In the genomic region with DNA sequence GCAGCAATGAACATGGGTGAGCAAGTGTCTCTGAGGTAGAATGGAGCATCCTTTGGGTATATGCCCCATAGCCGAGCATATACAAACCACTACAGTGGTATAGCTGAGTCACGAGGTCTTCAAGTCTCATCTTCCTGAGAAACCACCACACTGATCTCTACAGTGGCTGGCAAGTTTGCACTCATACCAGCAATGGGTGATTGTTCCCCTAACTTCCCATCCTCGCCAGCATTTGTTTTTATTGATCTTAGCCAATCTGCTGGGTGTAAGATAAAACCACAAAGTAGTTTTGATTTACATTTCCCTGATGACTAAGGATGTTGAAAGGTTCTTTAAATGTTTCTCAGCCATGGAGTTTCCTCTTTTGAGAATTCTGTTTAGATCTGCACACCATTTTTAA, we compare ENCODE assay signal across 15 mouse cellular contexts. TPM values are rescaled to one million over a fixed set of nuclear protein-coding genes. Genes with fewer than 3 reads are reported as not detected.
A peak's percentile ranks its signal among the peaks of the same experiment; 100 is the strongest.
DNase-seq lines count a peak whose midpoint lies in the region; ATAC-seq lines count a peak whose summit lies in the region.
"Had no signal": no experiment of that assay in that cellular context is flagged by ENCODE, and none has a peak within 500 bp of the region (broad histone marks: within the 10 kb centered on the region; RNA-seq: fewer than 3 reads in every experiment).

No protein-coding gene starts in this region.

- peak; percentile 12 for DNase-seq in lung, postnatal 36 days
- no peak for DNase-seq in lung, adult 18-20 months
- DNase-seq in spleen, postnatal 10 days (ENCODE audit: low spot score in 2 of 2), result no peak
- DNase-seq in cerebellum, adult 11 months, result no peak
- no peak for DNase-seq in urinary bladder, postnatal 4 days (ENCODE audit: low spot score in 2 of 2)
- DNase-seq: adrenal gland, adult 2 months; adrenal gland, postnatal 25 days; cerebellum, adult 8-10 months; cerebellum, postnatal 14 days; forebrain, postnatal 0 days; gastrocnemius, postnatal 14 days; heart, postnatal 4 days had no signal

- peak; percentile 22 to 42; a peak in 2 of 4 replicates for ATAC-seq in hematopoietic stem cell, adult 5-6 weeks (replicated peaks in 1 of 2; ENCODE audit: insufficient read depth in 1 of 2, low FRiP score in 2 of 2, low TSS enrichment in 1 of 2, low read depth in 1 of 2, poor library complexity in 2 of 2, severe bottlenecking in 2 of 2)
- ATAC-seq in megakaryocyte progenitor cell, adult 5-6 weeks (replicated peaks; ENCODE audit: poor library complexity), result peak; percentile 75
- ATAC-seq: forebrain, embryonic 13.5 days; forebrain, postnatal 0 days had no signal

RNA-seq across cellular contexts. Expression of gene Coro1a, which starts 17.5 kb away (rescaled TPM):
- total RNA-seq in hematopoietic stem cell, adult 5-6 weeks (2017), result 352 and 456 TPM in 2 replicates
- total RNA-seq in megakaryocyte progenitor cell, adult 5-6 weeks (2015), result 259 and 365 TPM in 2 replicates
- total RNA-seq in megakaryocyte progenitor cell, adult 5-6 weeks (2017), result 366 and 525 TPM in 2 replicates

RNA-seq across cellular contexts. Expression of gene Slx1b, which starts 29.5 kb away (rescaled TPM):
- 4.1 and 6.3 TPM in 2 replicates for total RNA-seq in hematopoietic stem cell, adult 5-6 weeks (2017)
- total RNA-seq in megakaryocyte progenitor cell, adult 5-6 weeks (2015), result 4.2 and 4.8 TPM in 2 replicates
- total RNA-seq in megakaryocyte progenitor cell, adult 5-6 weeks (2017), result 4.6 and 4.7 TPM in 2 replicates

RNA-seq across cellular contexts. Expression of gene Bola2, which starts 29.9 kb away (rescaled TPM):
- total RNA-seq in hematopoietic stem cell, adult 5-6 weeks (2017), result 73.1 and 88.6 TPM in 2 replicates
- 89.8 and 95.2 TPM in 2 replicates for total RNA-seq in megakaryocyte progenitor cell, adult 5-6 weeks (2015)
- 168 and 218 TPM in 2 replicates for total RNA-seq in megakaryocyte progenitor cell, adult 5-6 weeks (2017)

RNA-seq across cellular contexts. Expression of gene Mapk3, which starts 34.3 kb away (rescaled TPM):
- total RNA-seq in hematopoietic stem cell, adult 5-6 weeks (2017), result 32.4 and 35.8 TPM in 2 replicates
- total RNA-seq in megakaryocyte progenitor cell, adult 5-6 weeks (2015), result 86.5 and 106 TPM in 2 replicates
- total RNA-seq in megakaryocyte progenitor cell, adult 5-6 weeks (2017), result 36.0 and 41.3 TPM in 2 replicates

RNA-seq across cellular contexts. Expression of gene Gdpd3, which starts 41.1 kb away (rescaled TPM):
- 3.3 and 16.4 TPM in 2 replicates for total RNA-seq in hematopoietic stem cell, adult 5-6 weeks (2017)
- total RNA-seq in megakaryocyte progenitor cell, adult 5-6 weeks (2015), result 8.4 and 13.3 TPM in 2 replicates
- 7.1 and 7.7 TPM in 2 replicates for total RNA-seq in megakaryocyte progenitor cell, adult 5-6 weeks (2017)
